Mouse (Mus musculus): Measurements from ENCODE around the gene Smbd1. TPM values are rescaled to one million over a fixed set of nuclear protein-coding genes. Genes with fewer than 3 reads are reported as not detected.

Smbd1 gene
- polyA plus RNA-seq, 1 experiment from 2014 or later = not detected

- Histone ChIP-seq H3K36me3 (ENCODE audit: control insufficient read depth, insufficient read depth, low read length) (peaks cover 2% of the 10 kb centered on the region; the same call in 1 of the 2 replicates), H3K4me2 (ENCODE audit: low read depth) (no peak overlapping the region), H3K9ac (ENCODE audit: low read length) (no peak overlapping the region), H3K4me1 (ENCODE audit: control insufficient read depth, insufficient read depth, low read length) (no peaks in the 10 kb centered on the region), H3K27ac (ENCODE audit: low read depth, low read length) (no peak overlapping the region), H3K9me3 (ENCODE audit: control insufficient read depth, low read length) (no peaks in the 10 kb centered on the region), H3K27me3 (ENCODE audit: control insufficient read depth, insufficient read depth, low read length) (no peaks in the 10 kb centered on the region), H3K4me3 (ENCODE audit: low read depth, low read length) (no peak overlapping the region)
- ATAC-seq (ENCODE audit: insufficient read depth, low FRiP score, low TSS enrichment) (no peak), DNase-seq (ENCODE audit: low spot score) (no peak)
- WGBS = 90% methylated on average over 4 of the region's 4 CpGs
Observed at GRCm38 (mm10) chr16:32831501-32831900, 21.2 kb upstream of the Smbd1 start.

DNA sequence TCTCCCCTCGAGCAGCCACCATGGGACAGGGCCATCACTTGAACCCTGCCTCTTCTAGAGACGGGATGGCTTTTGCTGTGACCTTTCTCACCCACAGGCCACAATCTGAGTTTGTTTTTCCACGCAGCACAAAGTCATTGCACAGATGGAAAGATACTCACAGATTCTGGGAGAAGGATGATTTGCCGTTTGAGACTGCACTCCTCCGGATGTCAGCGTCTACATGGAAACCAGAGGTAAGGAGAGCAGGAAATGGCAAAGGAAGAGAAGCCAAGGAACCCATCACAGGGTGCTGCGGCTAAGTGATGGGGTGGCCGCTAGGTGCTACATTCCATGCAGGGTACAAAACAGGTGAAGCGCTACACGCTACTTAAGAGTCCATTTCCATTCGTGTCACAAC is 18.8 kb upstream of the Smbd1 start:
- H3K4me3 ChIP-seq (ENCODE audit: low read depth, low read length) = no peak overlapping the region
- DNase-seq (ENCODE audit: low spot score) = no peak
- H3K9ac ChIP-seq (ENCODE audit: low read length) = no peak overlapping the region
- ATAC-seq (ENCODE audit: insufficient read depth, low FRiP score, low TSS enrichment) = no peak
- H3K27ac ChIP-seq (ENCODE audit: low read depth, low read length) = no peak overlapping the region
- no peaks in the 10 kb centered on the region for H3K4me1 ChIP-seq (ENCODE audit: control insufficient read depth, insufficient read depth, low read length)
- H3K36me3 ChIP-seq (ENCODE audit: control insufficient read depth, insufficient read depth, low read length) = peaks cover 3% of the 10 kb centered on the region
- H3K9me3 ChIP-seq (ENCODE audit: control insufficient read depth, low read length) = no peaks in the 10 kb centered on the region
- H3K27me3 ChIP-seq (ENCODE audit: control insufficient read depth, insufficient read depth, low read length) = no peaks in the 10 kb centered on the region
- H3K4me2 ChIP-seq (ENCODE audit: low read depth) = no peak overlapping the region
- 82% methylated on average over 11 of the region's 11 CpGs for WGBS

- WGBS = 94% methylated on average over 11 of the region's 11 CpGs
- DNase-seq (ENCODE audit: low spot score) = no peak
Observed at GRCm38 (mm10) chr16:32826521-32826920, 16.2 kb upstream of the Smbd1 start.

DNA sequence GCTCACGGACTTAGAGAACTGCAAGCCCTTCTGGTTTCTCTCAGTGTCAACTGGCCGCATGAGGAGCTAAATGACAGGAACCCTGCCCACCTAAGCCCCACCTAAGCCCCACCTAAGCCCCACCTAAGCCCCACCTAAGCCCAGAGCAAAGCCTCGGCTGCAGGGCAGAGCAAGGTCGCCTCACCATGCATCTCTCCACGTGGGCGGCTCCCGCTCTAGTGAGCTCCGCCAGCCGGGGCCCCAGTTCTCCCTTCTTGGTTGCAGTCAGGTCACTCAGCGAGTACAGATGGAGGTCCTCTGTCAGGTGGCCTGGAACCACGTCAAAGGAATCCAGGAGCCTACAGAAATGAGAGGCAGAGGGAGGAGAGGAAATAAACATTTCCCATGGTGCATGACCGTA is 15.1 kb upstream of the Smbd1 start:
- H3K4me2 ChIP-seq (ENCODE audit: low read depth) = no peak overlapping the region
- peaks cover 7% of the 10 kb centered on the region for H3K36me3 ChIP-seq (ENCODE audit: control insufficient read depth, insufficient read depth, low read length)

More at GRCm38 (mm10) chr16:32826521-32826920, 16.2 kb upstream of the Smbd1 start:
- Histone ChIP-seq H3K4me3 (ENCODE audit: low read depth, low read length) (no peak overlapping the region), H3K4me1 (ENCODE audit: control insufficient read depth, insufficient read depth, low read length) (no peaks in the 10 kb centered on the region), H3K9me3 (ENCODE audit: control insufficient read depth, low read length) (no peaks in the 10 kb centered on the region), H3K4me2 (ENCODE audit: low read depth) (no peak overlapping the region), H3K9ac (ENCODE audit: low read length) (no peak overlapping the region), H3K27ac (ENCODE audit: low read depth, low read length) (no peak overlapping the region), H3K36me3 (ENCODE audit: control insufficient read depth, insufficient read depth, low read length) (peaks cover 7% of the 10 kb centered on the region), H3K27me3 (ENCODE audit: control insufficient read depth, insufficient read depth, low read length) (no peaks in the 10 kb centered on the region)
- ATAC-seq (ENCODE audit: insufficient read depth, low FRiP score, low TSS enrichment) = no peak

GRCm38 (mm10) chr16:32824061-32824460 is 13.8 kb upstream of the Smbd1 start:
- Histone ChIP-seq H3K4me3 (ENCODE audit: low read depth, low read length) (no peak overlapping the region), H3K27ac (ENCODE audit: low read depth, low read length) (no peak overlapping the region), H3K9ac (ENCODE audit: low read length) (no peak overlapping the region; the same call in 1 of the 2 replicates), H3K9me3 (ENCODE audit: control insufficient read depth, low read length) (no peaks in the 10 kb centered on the region), H3K4me1 (ENCODE audit: control insufficient read depth, insufficient read depth, low read length) (no peaks in the 10 kb centered on the region), H3K27me3 (ENCODE audit: control insufficient read depth, insufficient read depth, low read length) (no peaks in the 10 kb centered on the region), H3K4me2 (ENCODE audit: low read depth) (no peak overlapping the region), H3K36me3 (ENCODE audit: control insufficient read depth, insufficient read depth, low read length) (peaks cover 7% of the 10 kb centered on the region)
- no peak for ATAC-seq (ENCODE audit: insufficient read depth, low FRiP score, low TSS enrichment)
- 92% methylated on average over 13 of the region's 13 CpGs for WGBS
- no peak for DNase-seq (ENCODE audit: low spot score)

More for the DNA sequence above, 15.1 kb upstream of the Smbd1 start:
- Histone ChIP-seq H3K27ac (ENCODE audit: low read depth, low read length) (no peak overlapping the region), H3K4me3 (ENCODE audit: low read depth, low read length) (no peak overlapping the region), H3K27me3 (ENCODE audit: control insufficient read depth, insufficient read depth, low read length) (no peaks in the 10 kb centered on the region), H3K9ac (ENCODE audit: low read length) (no peak overlapping the region), H3K4me1 (ENCODE audit: control insufficient read depth, insufficient read depth, low read length) (no peaks in the 10 kb centered on the region), H3K9me3 (ENCODE audit: control insufficient read depth, low read length) (no peaks in the 10 kb centered on the region)
- 78% methylated on average over 12 of the region's 12 CpGs for WGBS
- DNase-seq (ENCODE audit: low spot score) = no peak
- ATAC-seq (ENCODE audit: insufficient read depth, low FRiP score, low TSS enrichment) = no peak

DNA sequence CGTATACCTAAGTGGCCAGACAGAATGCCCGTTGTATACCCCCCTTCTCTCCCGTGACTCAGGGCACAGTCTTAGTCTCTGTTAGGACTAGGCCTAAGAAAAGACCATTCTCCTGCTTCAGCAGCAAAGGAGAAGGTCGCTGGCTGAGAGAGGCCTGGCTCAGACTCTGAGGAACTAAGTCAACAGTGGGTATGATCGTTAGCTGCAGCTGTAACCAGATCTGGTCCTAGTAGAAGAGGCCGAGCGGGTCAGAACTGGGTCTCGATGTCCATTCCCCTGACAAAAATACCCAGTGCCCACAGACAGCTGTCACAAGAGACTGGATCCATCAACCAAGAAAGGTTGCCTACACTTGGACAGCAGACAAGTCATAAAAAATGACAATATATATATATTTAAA is 13.2 kb upstream of the Smbd1 start:
- ATAC-seq (ENCODE audit: insufficient read depth, low FRiP score, low TSS enrichment) (no peak), DNase-seq (ENCODE audit: low spot score) (no peak)
- Histone ChIP-seq H3K4me3 (ENCODE audit: low read depth, low read length) (no peak overlapping the region), H3K27ac (ENCODE audit: low read depth, low read length) (no peak overlapping the region), H3K9me3 (ENCODE audit: control insufficient read depth, low read length) (no peaks in the 10 kb centered on the region), H3K27me3 (ENCODE audit: control insufficient read depth, insufficient read depth, low read length) (no peaks in the 10 kb centered on the region), H3K36me3 (ENCODE audit: control insufficient read depth, insufficient read depth, low read length) (peaks cover 7% of the 10 kb centered on the region), H3K9ac (ENCODE audit: low read length) (no peak overlapping the region), H3K4me1 (ENCODE audit: control insufficient read depth, insufficient read depth, low read length) (no peaks in the 10 kb centered on the region), H3K4me2 (ENCODE audit: low read depth) (no peak overlapping the region)
- WGBS = 92% methylated on average over 8 of the region's 8 CpGs

GRCm38 (mm10) chr16:32822881-32823280 is 12.6 kb upstream of the Smbd1 start:
- H3K4me1 ChIP-seq (ENCODE audit: control insufficient read depth, insufficient read depth, low read length) = no peaks in the 10 kb centered on the region
- H3K27me3 ChIP-seq (ENCODE audit: control insufficient read depth, insufficient read depth, low read length) = no peaks in the 10 kb centered on the region
- DNase-seq (ENCODE audit: low spot score) (no peak), ATAC-seq (ENCODE audit: insufficient read depth, low FRiP score, low TSS enrichment) (no peak)
- no peaks in the 10 kb centered on the region for H3K9me3 ChIP-seq (ENCODE audit: control insufficient read depth, low read length)
- H3K9ac ChIP-seq (ENCODE audit: low read length) = no peak overlapping the region
- H3K4me3 ChIP-seq (ENCODE audit: low read depth, low read length) = no peak overlapping the region
- 84% methylated on average over 5 of the region's 5 CpGs for WGBS
- no peak overlapping the region for H3K27ac ChIP-seq (ENCODE audit: low read depth, low read length)
- peaks cover 7% of the 10 kb centered on the region for H3K36me3 ChIP-seq (ENCODE audit: control insufficient read depth, insufficient read depth, low read length)
- no peak overlapping the region for H3K4me2 ChIP-seq (ENCODE audit: low read depth)

DNA sequence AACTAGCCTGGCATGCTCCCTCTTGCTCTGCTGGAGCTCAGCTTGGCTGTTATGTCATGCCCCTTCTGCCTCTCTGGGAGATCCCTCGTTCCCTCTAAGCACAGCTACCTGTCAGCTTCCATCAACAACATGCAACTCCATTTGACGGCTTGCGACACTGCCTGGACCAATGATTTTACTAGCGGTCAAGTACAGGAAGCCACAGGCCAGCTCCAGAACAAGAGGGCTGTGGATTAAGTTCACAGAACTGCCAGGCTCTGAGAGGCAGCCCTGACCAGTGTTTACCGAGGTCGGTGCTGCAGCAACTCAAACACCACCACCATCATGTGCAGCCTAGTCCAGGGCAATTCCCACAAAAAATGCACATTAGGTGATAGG is 12.2 kb upstream of the Smbd1 start:
- Histone ChIP-seq H3K27me3 (ENCODE audit: control insufficient read depth, insufficient read depth, low read length) (no peaks in the 10 kb centered on the region), H3K4me2 (ENCODE audit: low read depth) (no peak overlapping the region), H3K4me1 (ENCODE audit: control insufficient read depth, insufficient read depth, low read length) (no peaks in the 10 kb centered on the region), H3K36me3 (ENCODE audit: control insufficient read depth, insufficient read depth, low read length) (peaks cover 7% of the 10 kb centered on the region), H3K9ac (ENCODE audit: low read length) (no peak overlapping the region), H3K9me3 (ENCODE audit: control insufficient read depth, low read length) (no peaks in the 10 kb centered on the region), H3K4me3 (ENCODE audit: low read depth, low read length) (no peak overlapping the region), H3K27ac (ENCODE audit: low read depth, low read length) (no peak overlapping the region)
- 86% methylated on average over 6 of the region's 6 CpGs for WGBS
- ATAC-seq (ENCODE audit: insufficient read depth, low FRiP score, low TSS enrichment) = no peak
- DNase-seq (ENCODE audit: low spot score) = no peak

- H3K36me3 ChIP-seq (ENCODE audit: control insufficient read depth, insufficient read depth, low read length) = peaks cover 7% of the 10 kb centered on the region
- no peak overlapping the region for H3K9ac ChIP-seq (ENCODE audit: low read length)
- no peaks in the 10 kb centered on the region for H3K27me3 ChIP-seq (ENCODE audit: control insufficient read depth, insufficient read depth, low read length)
- ATAC-seq (ENCODE audit: insufficient read depth, low FRiP score, low TSS enrichment) = no peak
- H3K4me3 ChIP-seq (ENCODE audit: low read depth, low read length) = no peak overlapping the region
- no peaks in the 10 kb centered on the region for H3K4me1 ChIP-seq (ENCODE audit: control insufficient read depth, insufficient read depth, low read length)
- WGBS = 73% methylated on average over 10 of the region's 10 CpGs
- no peaks in the 10 kb centered on the region for H3K9me3 ChIP-seq (ENCODE audit: control insufficient read depth, low read length)
- DNase-seq (ENCODE audit: low spot score) = no peak
- H3K27ac ChIP-seq (ENCODE audit: low read depth, low read length) = no peak overlapping the region
- H3K4me2 ChIP-seq (ENCODE audit: low read depth) = no peak overlapping the region
Observed at GRCm38 (mm10) chr16:32821772-32822449, 11.6 kb upstream of the Smbd1 start.

Measured in neural tube, embryonic 11.5 days (tissue).